Mouse (Mus musculus): ENCODE measurements around the gene Fes. TPM values are rescaled to one million over a fixed set of nuclear protein-coding genes. Genes with fewer than 3 reads are reported as not detected.

Gene Fes
- polyA plus RNA-seq, 1 experiment = 0.82 TPM

DNA sequence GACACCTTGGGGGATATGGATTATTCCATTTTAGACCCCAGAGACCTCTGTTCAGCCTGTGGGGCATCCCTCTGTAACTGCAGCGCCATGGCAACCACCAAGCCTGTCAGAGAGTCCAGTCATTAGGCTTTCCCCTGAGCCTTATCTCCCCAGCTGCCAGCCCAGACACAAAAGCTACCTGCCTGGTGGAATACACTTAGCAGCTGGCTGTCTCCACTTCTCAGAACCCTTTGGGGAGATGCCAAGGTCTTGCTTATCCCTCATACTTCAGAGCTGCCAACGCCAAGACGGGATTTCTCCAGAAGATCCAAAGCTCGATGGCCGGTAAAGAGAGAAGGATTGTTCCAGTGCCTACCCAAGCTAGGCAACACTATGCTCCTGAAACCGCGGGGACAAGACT lies 46.0 kb downstream of the Fes start:
- peaks cover 17% of the 10 kb centered on the region for H3K79me2 ChIP-seq (ENCODE audit: control insufficient read depth, insufficient read depth)
- TF ChIP-seq CTCF (IDR thresholded peaks at IDR 0.05; ENCODE audit: control insufficient read depth, insufficient read depth, insufficient read length) (no peak), USF1 (IDR thresholded peaks at IDR 0.05; ENCODE audit: low read depth) (no peak), MYOD1 (IDR thresholded peaks at IDR 0.05; ENCODE audit: control insufficient read depth, insufficient read length, low read depth) (no peak)
- no peak overlapping the region for H3ac ChIP-seq (ENCODE audit: control insufficient read depth, insufficient read length, low read depth)
- peaks cover 4% of the 10 kb centered on the region for H3K79me3 ChIP-seq (ENCODE audit: low read depth)
- H3K27me3 ChIP-seq (ENCODE audit: control insufficient read depth, insufficient read depth, insufficient read length) = no peaks in the 10 kb centered on the region
- H3K4me3 ChIP-seq (ENCODE audit: insufficient read depth, poor library complexity, severe bottlenecking) = no peak overlapping the region
- H3K36me3 ChIP-seq (ENCODE audit: control insufficient read depth, insufficient read depth) = peaks cover 12% of the 10 kb centered on the region

DNA sequence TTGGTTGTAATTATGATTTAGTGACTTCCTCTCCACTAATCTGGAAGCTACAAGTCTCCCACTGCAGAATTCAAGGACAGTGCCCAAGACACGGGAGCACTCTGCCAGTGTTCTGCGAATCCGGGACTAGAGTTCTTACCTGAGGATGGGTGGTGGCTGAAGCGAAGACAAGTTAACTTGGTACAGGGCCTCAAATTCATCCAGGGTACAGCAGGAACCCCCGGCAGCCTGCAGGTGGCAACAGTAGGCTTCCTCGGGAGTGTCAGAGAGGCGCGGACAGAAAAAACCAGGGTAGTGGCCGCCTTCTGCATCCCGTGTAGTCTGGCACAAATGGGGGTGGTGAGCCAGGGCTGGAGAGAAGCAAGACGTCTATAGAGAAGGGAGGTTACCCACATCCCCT lies 47.0 kb downstream of the Fes start, which contains the start of gene Unc45a:
Gene Unc45a, minus strand, starts transcription at position 213 of the 400 bp plus-strand sequence.
- Histone ChIP-seq H3K79me2 (ENCODE audit: control insufficient read depth, insufficient read depth) (peaks cover 17% of the 10 kb centered on the region), H3K79me3 (ENCODE audit: low read depth) (peaks cover 4% of the 10 kb centered on the region), H3K4me3 (ENCODE audit: insufficient read depth, poor library complexity, severe bottlenecking) (peak within 1 kb of the TSS; percentile 44), H3ac (ENCODE audit: control insufficient read depth, insufficient read length, low read depth) (peak within 1 kb of the TSS; percentile 71), H3K27me3 (ENCODE audit: control insufficient read depth, insufficient read depth, insufficient read length) (no peaks in the 10 kb centered on the region), H3K36me3 (ENCODE audit: control insufficient read depth, insufficient read depth) (peaks cover 20% of the 10 kb centered on the region)
- no peak for TF ChIP-seq CEBPB (IDR thresholded peaks at IDR 0.05; ENCODE audit: low read depth)
- no peak for TF ChIP-seq MYOD1 (IDR thresholded peaks at IDR 0.05; ENCODE audit: control insufficient read depth, insufficient read length, low read depth)
- no peak for TF ChIP-seq USF1 (IDR thresholded peaks at IDR 0.05; ENCODE audit: low read depth)
- no peak for TF ChIP-seq MAX (IDR thresholded peaks at IDR 0.05)
- peak; percentile 36 for TF ChIP-seq CTCF (IDR thresholded peaks at IDR 0.05; ENCODE audit: control insufficient read depth, insufficient read depth, insufficient read length)
- TF ChIP-seq FOSL1 (IDR thresholded peaks at IDR 0.05; ENCODE audit: insufficient read depth, low read length, poor library complexity, severe bottlenecking) = no peak

DNA sequence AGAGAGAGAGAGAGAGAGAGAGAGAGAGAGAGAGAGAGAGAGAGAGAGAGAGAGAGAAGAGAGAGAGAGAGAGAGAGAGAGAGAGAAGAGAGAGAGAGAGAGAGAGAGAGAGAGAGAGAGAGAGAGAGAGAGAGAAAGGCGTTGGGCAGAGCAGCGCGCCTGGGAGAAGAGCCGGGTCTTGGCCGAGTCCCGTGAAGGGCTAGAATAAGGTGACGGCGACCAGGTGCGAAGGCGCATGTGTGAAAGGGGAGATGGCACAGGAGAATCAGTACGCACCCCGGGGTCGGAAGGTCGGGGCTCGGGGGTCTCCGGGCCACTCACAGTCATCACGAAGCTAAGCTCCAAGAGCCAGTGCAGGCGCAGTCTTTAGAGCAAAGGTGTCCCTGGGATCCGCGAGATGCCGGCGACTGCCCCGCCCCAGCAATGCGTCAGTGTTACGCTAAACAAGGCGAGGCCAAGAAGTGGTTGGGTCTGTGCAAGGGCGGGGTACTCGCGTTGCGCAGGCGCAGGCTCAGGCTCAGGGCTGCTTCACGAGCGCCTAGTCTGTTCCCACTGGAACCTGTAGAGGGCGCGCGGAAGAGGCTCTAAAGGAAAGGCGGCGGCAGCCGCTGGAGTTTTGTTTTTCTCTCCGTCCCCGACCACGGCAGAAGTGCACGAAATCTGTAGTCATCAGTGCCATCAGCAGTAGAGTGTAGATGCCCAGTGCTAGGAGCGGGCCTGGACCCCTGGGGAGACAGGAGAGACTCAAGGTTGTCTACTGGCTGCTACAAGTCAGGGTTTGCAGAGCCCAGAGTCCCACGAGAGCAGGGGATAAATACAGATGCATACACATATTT lies 47.7 kb downstream of the Fes start:
- Histone ChIP-seq H3K36me3 (ENCODE audit: control insufficient read depth, insufficient read depth) (peaks cover 25% of the 10 kb centered on the region), H3K4me3 (ENCODE audit: insufficient read depth, poor library complexity, severe bottlenecking) (peak overlapping the region; percentile 44), H3ac (ENCODE audit: control insufficient read depth, insufficient read length, low read depth) (peak overlapping the region; percentile 71), H3K79me3 (ENCODE audit: low read depth) (peaks cover 4% of the 10 kb centered on the region), H3K79me2 (ENCODE audit: control insufficient read depth, insufficient read depth) (peaks cover 17% of the 10 kb centered on the region), H3K27me3 (ENCODE audit: control insufficient read depth, insufficient read depth, insufficient read length) (no peaks in the 10 kb centered on the region)
- TF ChIP-seq MAX (IDR thresholded peaks at IDR 0.05) = no peak
- no peak for TF ChIP-seq USF1 (IDR thresholded peaks at IDR 0.05; ENCODE audit: low read depth)
- TF ChIP-seq CTCF (IDR thresholded peaks at IDR 0.05; ENCODE audit: control insufficient read depth, insufficient read depth, insufficient read length) = peak; percentile 40
- TF ChIP-seq MYOG (IDR thresholded peaks at IDR 0.05; ENCODE audit: control insufficient read depth, extremely low read depth, insufficient read length) = no peak

DNA sequence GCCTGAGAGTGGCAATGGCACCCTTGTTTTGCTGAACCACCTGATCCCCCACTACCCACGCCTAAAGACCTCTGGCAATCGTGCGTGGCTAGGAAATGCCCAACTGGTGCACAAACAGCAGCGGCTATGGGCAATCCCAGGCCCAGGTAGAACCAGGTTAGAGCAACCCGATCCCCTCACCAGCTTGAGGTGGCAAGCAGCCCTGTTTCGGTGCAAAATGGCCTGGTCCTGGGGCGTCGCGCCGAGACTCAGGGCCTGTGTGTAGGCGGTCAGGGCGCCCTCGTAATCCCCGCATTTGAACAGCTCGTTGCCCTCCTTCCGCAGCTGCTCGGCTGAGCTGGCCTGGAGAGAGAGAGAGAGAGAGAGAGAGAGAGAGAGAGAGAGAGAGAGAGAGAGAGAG lies 48.4 kb downstream of the Fes start:
- Histone ChIP-seq H3ac (ENCODE audit: control insufficient read depth, insufficient read length, low read depth) (peak overlapping the region; percentile 92), H3K27me3 (ENCODE audit: control insufficient read depth, insufficient read depth, insufficient read length) (no peaks in the 10 kb centered on the region), H3K79me3 (ENCODE audit: low read depth) (peaks cover 4% of the 10 kb centered on the region), H3K36me3 (ENCODE audit: control insufficient read depth, insufficient read depth) (peaks cover 30% of the 10 kb centered on the region), H3K79me2 (ENCODE audit: control insufficient read depth, insufficient read depth) (peaks cover 17% of the 10 kb centered on the region), H3K4me3 (ENCODE audit: insufficient read depth, poor library complexity, severe bottlenecking) (peak overlapping the region; percentile 44)
- TF ChIP-seq USF1 (IDR thresholded peaks at IDR 0.05; ENCODE audit: low read depth) (no peak), CEBPB (IDR thresholded peaks at IDR 0.05; ENCODE audit: low read depth) (no peak), FOSL1 (IDR thresholded peaks at IDR 0.05; ENCODE audit: insufficient read depth, low read length, poor library complexity, severe bottlenecking) (no peak), MYOG (IDR thresholded peaks at IDR 0.05; ENCODE audit: control insufficient read depth, extremely low read depth, insufficient read length) (no peak), MAX (IDR thresholded peaks at IDR 0.05) (no peak), MYOD1 (IDR thresholded peaks at IDR 0.05; ENCODE audit: control insufficient read depth, insufficient read length, low read depth) (no peak), CTCF (IDR thresholded peaks at IDR 0.05; ENCODE audit: control insufficient read depth, insufficient read depth, insufficient read length) (no peak)

DNA sequence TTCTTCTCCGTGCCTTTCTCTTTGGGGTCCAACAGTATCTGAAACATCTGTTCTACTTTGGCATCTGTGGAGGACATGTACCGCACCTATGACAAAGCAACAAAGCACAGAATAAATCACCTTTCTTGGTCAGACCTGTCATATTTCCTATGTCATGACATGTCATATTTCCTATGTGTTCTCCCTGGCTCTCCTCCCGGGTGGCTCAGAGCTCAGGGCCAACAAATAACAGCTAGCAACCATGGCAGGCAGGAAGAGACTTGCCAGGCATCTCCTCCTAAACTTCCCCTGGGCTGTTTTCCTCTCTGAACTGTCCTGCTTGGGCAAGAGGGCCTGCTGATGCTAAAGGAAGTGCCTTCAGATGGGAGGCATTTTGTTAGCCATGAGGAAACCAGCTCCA lies 50.8 kb downstream of the Fes start:
- peaks cover 4% of the 10 kb centered on the region for H3K79me3 ChIP-seq (ENCODE audit: low read depth)
- no peak for TF ChIP-seq CEBPB (IDR thresholded peaks at IDR 0.05; ENCODE audit: low read depth)
- TF ChIP-seq USF1 (IDR thresholded peaks at IDR 0.05; ENCODE audit: low read depth) = no peak
- TF ChIP-seq FOSL1 (IDR thresholded peaks at IDR 0.05; ENCODE audit: insufficient read depth, low read length, poor library complexity, severe bottlenecking) = no peak
- TF ChIP-seq MYOD1 (IDR thresholded peaks at IDR 0.05; ENCODE audit: control insufficient read depth, insufficient read length, low read depth) = no peak
- TF ChIP-seq CTCF (IDR thresholded peaks at IDR 0.05; ENCODE audit: control insufficient read depth, insufficient read depth, insufficient read length) = no peak
- TF ChIP-seq MYOG (IDR thresholded peaks at IDR 0.05; ENCODE audit: control insufficient read depth, extremely low read depth, insufficient read length) = no peak
- no peak for TF ChIP-seq MAX (IDR thresholded peaks at IDR 0.05)
- peaks cover 17% of the 10 kb centered on the region for H3K79me2 ChIP-seq (ENCODE audit: control insufficient read depth, insufficient read depth)
- no peaks in the 10 kb centered on the region for H3K27me3 ChIP-seq (ENCODE audit: control insufficient read depth, insufficient read depth, insufficient read length)
- H3ac ChIP-seq (ENCODE audit: control insufficient read depth, insufficient read length, low read depth) = no peak overlapping the region
- H3K4me3 ChIP-seq (ENCODE audit: insufficient read depth, poor library complexity, severe bottlenecking) = no peak overlapping the region
- peaks cover 46% of the 10 kb centered on the region for H3K36me3 ChIP-seq (ENCODE audit: control insufficient read depth, insufficient read depth)

DNA sequence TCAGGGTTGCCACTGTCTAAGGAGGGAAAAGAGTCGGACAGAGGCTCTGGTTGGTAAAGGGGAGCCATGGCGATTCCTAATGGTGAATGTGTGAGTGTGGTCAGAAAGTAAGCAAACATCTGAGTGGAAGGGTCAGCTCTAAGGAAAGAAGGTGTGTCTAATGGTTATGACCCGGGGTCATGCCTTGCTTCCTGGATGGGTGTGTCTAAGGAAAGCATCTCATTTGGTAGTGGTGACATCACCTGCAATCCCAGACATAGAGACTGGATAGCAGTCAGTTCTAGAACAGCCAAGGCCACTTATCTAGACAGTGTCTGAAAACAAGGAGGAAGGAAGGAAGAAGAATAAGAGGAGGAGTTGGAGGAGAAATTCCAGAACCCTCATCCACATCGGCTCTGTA lies 52.9 kb downstream of the Fes start:
- no peak for TF ChIP-seq FOSL1 (IDR thresholded peaks at IDR 0.05; ENCODE audit: insufficient read depth, low read length, poor library complexity, severe bottlenecking)
- no peak for TF ChIP-seq CEBPB (IDR thresholded peaks at IDR 0.05; ENCODE audit: low read depth)
- no peak for TF ChIP-seq MYOD1 (IDR thresholded peaks at IDR 0.05; ENCODE audit: control insufficient read depth, insufficient read length, low read depth)
- no peak for TF ChIP-seq MYOG (IDR thresholded peaks at IDR 0.05; ENCODE audit: control insufficient read depth, extremely low read depth, insufficient read length)
- no peak for TF ChIP-seq CTCF (IDR thresholded peaks at IDR 0.05; ENCODE audit: control insufficient read depth, insufficient read depth, insufficient read length)
- TF ChIP-seq MAX (IDR thresholded peaks at IDR 0.05) = no peak
- no peak for TF ChIP-seq USF1 (IDR thresholded peaks at IDR 0.05; ENCODE audit: low read depth)
- Histone ChIP-seq H3K79me3 (ENCODE audit: low read depth) (peaks cover 4% of the 10 kb centered on the region), H3K79me2 (ENCODE audit: control insufficient read depth, insufficient read depth) (peaks cover 17% of the 10 kb centered on the region), H3K4me3 (ENCODE audit: insufficient read depth, poor library complexity, severe bottlenecking) (no peak overlapping the region), H3K36me3 (ENCODE audit: control insufficient read depth, insufficient read depth) (peaks cover 52% of the 10 kb centered on the region), H3ac (ENCODE audit: control insufficient read depth, insufficient read length, low read depth) (no peak overlapping the region), H3K27me3 (ENCODE audit: control insufficient read depth, insufficient read depth, insufficient read length) (no peaks in the 10 kb centered on the region)
